Mouse (Mus musculus): ENCODE data around the gene Lum. TPM values are rescaled to one million over a fixed set of nuclear protein-coding genes. Genes with fewer than 3 reads are reported as not detected.

Lum gene
- 387 and 481 TPM in 2 replicates for polyA plus RNA-seq (2012; rRNA removed)

DNA sequence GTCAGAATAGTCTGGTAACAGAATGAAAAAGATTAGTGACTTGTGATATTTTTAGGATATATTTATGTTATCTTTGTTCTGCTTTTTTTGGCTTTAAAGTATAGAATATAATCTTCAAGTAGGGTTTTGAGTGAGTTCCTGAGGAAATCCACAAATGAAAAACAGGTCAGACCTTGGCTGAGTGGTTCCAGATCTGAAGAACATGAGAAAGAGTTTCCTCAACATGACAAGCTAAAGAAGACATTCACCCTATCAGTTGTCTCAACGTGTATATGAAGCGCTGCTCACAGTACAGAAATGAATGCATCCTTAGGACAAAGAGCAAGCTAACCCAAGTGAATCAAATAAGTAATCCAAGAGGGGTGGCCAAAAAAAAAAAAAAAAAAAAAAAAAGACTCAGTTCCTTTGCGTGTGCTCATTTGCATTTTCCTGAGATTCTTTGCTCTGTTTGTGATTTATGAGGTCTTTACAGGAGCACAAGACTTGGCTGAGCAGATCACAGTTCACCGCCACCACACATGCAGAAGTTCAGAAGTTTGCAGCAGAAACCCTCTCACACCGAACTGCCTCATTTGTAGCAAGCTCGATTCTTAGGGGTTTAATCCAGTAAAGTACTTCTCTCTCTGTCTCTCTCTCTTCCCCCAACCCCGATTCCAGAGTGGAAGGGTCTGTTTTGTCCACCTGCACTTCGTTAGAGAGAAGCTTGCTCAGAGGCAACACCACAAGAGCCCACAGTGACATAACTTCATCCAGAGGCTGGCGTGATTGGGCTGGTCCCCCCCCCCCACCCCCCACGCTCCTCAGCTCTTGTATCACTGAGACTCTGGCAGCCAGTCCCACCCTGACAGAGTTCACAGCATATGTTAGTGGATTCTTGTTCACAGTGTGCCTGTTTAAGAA lies at the start of gene Lum:
Gene Lum (plus strand): TSS at position 172 of the 900 bp plus-strand sequence.
- no peak for DNase-seq (ENCODE audit: low spot score)

DNA sequence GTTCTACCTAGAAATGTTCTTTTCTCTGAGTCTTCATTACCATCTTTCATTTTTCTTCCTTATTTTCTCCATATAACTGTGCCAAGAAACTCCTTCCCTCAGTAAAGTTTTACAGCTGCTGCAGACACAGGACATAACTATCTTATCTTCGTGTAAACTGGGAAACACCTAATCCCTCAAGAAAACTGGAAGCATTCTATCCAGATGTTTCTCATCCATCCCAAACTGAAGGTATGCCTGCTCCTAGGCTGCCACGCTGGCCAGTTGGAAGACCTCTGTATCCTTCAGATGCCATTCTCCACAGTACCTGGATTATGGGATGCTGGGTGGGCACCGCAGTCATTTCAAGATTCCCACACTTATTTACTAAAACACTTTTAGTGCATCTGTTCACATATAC lies 41.6 kb upstream of the Lum start:
- no peak for DNase-seq (ENCODE audit: low spot score)

DNA sequence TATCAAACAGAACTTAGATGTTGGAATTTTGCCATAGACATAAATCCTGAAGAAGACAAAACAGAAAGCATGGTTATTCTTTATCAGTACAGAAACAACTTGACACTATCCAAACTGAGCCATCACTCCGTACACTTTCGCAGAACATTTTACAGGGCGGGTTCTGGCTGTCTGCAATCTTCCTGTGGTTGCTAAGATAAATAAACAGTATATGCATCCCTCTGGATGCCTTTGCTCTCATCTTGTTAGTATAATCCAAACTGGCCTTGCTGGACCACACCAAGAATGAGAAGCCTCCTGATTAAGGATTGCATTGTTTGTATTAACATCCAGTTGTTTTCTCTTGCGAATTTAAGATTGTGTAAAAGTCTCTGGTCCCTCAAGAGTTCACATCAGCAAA lies 29.2 kb upstream of the Lum start:
- no peak for DNase-seq (ENCODE audit: low spot score)

DNA sequence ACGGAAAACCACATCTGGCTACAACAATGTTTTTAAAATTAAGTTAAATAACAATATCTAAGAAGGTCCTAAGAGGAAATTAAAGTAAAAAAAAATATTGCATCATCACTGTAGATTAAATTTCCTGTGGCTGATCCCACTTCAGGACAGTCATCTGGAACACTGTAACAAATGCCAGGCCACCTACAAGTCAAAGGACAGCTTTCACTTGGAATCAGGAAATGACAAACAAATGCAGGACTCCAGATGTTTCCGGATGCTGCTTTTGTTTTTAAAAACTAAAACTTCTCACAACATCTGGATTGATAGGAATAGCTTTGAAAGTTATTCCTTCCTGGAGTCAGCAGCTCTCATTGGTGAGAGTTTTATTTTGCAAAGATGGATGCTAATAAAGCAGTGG lies 28.0 kb upstream of the Lum start:
- no peak for DNase-seq (ENCODE audit: low spot score)

DNA sequence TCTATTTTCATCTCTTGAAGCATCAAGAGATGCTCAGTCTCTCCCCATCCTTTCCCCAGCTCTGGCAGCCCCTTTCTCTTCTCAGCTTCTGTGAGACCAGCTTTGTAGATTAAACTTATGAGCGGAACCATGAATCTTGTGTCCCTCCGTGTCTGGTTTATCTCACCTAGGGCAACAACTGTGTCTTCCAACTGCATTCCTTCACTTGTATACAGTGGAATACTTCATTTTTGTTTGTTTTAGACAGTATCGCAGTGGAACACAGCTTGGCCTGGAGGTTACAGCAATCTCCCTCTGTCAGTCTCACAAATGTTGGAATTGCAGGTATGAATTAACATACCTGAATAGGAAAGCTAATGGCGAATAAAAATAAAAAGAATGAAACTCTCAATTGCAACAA lies 26.7 kb upstream of the Lum start:
- DNase-seq (ENCODE audit: low spot score), result no peak

DNA sequence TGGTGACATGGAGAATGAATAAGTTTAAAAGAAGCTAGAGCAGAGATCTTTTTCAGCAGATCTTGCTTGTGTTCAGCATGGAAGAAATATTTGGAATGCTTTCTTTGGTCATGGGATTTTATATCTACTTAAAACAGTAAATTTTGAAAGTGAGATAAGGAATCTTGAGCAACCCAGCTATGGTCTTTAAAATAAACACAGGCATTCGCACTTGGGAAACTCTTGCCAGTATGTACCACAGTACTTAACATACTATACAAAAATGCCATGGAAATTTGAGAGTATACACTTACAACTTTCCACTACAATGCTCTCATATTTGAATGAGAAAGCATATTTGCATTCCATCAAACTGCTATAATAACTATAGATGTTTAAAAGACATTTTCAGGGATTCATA lies 17.2 kb upstream of the Lum start:
- no peak for DNase-seq (ENCODE audit: low spot score)

DNA sequence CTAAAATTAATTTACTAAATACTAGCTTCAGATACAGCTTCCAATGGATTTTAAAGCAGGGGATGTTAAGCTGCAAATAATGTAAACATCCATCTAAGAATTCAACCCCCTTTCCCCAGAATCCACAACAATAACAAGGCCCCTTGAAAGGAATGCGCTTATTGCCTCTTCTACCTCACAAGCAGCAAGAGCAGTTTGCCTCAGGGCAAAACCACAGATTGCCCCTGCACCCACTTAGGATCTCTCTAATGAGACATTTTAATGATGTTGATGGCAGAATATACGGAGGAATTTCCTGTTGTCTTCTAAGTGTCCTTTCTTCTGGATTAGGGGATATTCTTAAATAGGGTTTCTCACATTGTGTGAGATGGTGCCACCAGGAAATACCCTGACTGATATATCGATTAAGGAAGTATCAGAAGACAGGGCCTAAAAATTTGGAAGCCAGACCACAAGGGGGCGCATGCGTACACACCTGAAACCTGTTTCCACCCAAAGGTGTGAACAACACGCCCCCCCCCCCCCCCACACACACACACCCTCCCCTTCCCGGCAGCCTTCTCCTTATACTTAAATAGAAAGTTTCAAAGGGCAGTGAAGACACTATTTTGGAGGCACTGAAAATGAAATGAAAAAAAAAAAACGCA lies 2.7 kb downstream of the Lum start:
- DNase-seq (ENCODE audit: low spot score), result no peak

DNA sequence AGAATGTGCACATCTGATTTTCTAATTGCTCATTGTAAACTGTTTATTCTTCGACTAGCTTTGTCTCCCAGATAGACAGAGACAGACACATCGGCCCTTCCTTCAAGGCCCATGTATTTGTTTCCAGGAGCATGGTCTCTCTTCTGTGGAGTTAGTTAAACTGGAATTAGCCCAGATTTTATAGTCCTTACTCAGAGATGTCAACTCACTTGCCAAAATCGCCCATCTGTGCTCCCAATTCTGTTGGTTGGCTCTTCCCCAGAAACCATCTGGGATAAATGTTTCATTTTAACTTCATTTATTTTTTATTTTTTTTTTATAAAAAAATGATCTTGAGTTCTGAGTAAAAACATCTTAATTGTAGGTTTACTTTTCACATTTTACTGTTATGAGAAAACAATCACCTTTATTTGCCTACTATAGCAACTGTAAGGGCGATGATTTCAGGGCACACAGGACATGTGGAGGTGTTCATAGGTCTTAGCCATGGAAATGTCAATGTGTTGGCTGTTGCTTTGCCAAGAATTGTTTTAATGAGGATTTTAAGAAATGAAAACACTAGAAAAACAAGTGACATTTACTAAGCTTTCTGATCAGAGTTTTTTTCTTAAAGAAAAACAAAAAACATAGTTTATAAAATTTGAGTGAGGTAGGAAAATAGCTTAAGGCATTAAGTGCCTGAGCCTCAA lies 17.8 kb downstream of the Lum start:
- no peak for DNase-seq (ENCODE audit: low spot score)

DNA sequence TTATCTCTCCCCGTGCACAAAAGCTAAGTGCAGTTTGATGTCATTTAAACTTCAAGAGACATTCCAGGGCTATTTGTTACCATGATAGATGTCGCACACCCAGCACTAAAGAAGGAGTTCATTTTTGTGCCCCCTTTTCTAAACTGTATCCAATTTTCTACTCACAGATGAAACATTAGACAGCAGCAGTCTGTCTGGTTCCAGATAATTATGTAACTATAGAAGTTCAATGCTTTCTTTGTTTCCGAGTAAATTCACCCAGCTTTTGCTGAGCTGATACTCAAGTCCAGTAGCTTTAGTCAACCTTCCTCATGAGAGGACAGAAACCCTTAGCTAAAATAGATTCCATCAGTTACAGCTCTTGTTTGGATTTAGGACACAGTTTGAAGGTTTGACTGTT lies 19.2 kb downstream of the Lum start:
- DNase-seq (ENCODE audit: low spot score), result no peak

DNA sequence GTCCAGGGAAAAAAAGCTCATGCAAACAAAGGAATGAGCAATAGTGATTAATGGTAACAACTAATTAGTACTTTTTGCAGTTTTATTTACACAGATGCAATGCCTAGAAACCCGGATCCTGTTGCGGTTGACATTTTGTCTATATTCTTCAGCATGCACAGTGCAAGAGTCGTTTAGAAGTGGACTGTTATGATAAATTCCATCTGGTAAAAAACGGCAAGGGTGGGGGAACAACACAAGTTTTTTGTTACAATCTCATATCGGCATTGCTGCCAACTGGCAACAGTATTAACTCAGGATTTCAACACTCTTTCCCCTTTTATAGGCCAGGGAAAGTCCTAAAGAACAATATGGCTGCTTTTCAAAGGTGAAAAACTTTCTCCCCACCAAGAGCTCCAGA lies 22.2 kb downstream of the Lum start:
- DNase-seq (ENCODE audit: low spot score), result no peak

DNA sequence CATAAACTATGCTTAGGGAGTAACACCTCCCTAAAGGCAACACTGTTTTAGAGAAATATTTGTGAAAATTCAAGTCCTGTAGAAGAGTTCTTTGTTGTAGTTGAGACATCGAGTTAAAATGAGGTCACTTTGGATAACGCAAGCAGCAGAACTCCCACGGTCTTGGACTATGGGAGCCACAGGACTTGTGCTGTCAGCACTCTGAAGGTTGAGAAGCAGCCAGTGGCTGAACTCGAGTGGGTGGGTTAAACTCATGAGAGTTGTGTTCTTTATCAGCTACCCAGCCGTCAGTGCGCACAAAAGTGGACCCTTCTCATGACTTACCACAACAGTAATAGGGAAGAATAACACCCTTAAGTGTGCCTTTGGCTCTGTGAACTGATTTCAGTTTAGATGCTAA lies 24.6 kb downstream of the Lum start:
- no peak for DNase-seq (ENCODE audit: low spot score)

DNA sequence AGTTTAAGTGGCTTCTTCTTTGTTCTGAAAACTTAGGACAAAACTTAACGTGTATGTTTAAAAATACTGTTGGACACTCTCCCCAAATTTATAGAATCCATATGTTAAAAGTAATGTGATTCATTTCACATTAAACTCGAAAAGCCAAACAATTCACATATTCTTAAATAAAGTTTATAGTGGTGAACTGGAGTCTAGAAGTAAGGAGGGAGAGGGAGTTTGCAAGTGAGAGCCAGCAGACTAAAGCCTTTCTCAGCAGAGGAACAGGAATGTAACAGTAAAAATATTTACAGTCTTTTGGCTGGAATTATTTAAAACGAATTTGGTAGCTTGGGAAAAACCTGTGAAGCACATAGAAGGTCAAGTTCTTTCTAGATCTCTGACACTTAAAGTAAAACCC lies 26.1 kb downstream of the Lum start:
- no peak for DNase-seq (ENCODE audit: low spot score)

DNA sequence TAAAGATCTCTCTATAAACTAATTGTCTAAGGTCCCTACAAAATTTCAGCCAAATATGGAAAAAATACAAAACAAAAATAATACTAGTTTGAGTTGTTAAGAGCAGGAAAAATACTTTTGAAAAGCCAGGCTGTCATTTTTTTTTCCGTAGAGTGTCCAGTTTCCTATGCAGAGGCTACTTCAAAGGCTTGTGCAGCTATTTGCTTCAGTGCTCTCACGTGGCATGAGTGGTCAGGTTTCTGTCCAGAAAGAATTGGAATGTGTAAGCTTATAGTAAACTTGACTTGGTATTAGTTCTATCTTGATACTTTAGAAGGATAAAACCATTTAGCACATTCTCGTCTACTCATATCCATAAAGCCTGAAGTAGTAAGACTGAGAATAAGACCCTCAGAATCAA lies 26.8 kb downstream of the Lum start:
- DNase-seq (ENCODE audit: low spot score), result no peak

DNA sequence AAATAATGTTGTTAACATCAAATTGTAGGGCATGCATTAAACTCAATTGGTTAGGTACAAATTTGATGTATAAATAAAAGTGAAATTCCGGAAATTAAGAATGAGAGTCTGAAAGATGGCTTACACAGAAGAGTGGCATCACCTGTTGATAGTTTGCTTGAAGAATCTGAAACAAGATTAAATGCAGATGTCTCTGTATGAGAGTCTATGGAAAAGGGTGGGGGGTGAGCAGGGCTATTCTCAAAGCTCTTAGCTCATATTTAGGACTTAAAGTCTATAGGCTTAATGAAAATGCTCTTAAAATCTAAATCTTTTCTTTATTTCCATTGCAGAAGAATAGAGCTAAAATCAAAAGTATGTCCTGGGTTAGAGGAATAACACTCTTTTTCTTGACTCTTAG lies 30.8 kb downstream of the Lum start:
- DNase-seq (ENCODE audit: low spot score), result no peak

DNA sequence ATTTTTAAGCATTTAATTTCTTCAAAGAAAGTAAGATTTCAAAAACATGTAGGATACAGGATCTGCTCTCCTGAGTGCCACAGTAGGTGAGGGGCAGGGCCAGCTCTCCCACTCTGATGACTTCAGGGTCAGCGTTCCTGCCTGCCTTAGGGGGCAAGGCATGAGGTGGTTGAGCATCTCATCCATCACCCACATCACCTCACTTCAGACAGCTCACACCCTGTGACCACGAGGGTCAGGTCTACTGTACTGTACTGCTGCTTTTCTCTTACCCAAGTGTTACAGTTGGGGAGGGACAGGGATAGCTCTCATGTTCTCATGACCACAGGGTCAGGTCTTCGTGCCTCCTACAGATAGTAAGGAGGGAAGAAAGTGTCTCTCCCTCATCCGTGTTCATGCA lies 36.8 kb downstream of the Lum start:
- no peak for DNase-seq (ENCODE audit: low spot score)

DNA sequence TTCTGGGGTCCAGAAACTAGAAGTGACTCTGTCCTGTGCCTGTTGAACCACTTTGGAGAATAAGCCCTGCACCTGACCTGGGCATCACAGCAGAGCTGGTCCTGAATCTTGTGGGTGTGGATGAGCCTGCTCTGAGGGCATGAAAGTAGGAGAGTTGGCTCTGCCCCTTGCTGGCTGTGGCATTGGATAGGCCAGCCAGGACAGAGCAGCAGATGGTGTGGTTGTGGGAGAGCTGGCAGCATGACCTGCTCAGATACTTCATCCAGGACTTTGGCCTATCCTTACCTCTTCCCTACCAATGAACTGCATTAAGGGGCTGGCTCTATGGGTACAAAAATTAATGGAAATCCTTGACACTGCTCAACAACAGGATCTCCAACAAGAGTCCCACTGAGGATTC lies 38.3 kb downstream of the Lum start:
- DNase-seq (ENCODE audit: low spot score), result no peak

DNA sequence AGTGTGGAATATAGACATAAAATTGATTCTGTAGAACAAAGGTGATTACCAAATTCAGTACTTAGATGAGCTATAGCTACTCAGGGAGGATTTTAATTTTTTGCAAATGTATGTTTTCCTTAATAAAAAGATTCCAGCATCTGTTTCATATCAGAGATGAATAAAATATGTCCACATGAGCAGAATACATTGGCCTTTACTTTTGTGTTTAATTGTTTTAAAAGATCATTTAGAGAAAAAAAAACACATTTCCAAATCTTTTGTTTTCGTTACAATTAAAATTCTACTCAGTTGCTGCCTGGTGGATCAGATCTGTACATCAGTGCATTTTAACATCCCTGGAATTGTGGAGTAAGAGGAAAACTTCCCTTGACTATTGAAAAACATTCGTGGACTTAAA lies 41.7 kb downstream of the Lum start, which contains the start of gene Kera:
Gene Kera (plus strand): TSS at position 301 of the 400 bp plus-strand sequence.
- DNase-seq (ENCODE audit: low spot score), result no peak

Other genes with a start within 250 kb of the Lum start
- gene Dcn, start 85.5 kb upstream of the Lum start, polyA plus RNA-seq (2012; rRNA removed), result 3,510 and 3,693 TPM in 2 replicates
- 0.22 and 0.48 TPM in 2 replicates for gene Kera, start 41.8 kb downstream of the Lum start, polyA plus RNA-seq (2012; rRNA removed)
- gene Epyc, start 78.9 kb downstream of the Lum start, polyA plus RNA-seq (2012; rRNA removed), result 0.50 and 0.83 TPM in 2 replicates
- not detected in 2 replicates for gene Ccer1, start 127.9 kb downstream of the Lum start, polyA plus RNA-seq (2012; rRNA removed)
- not detected in 2 replicates for gene C030005K15Rik, start 161.6 kb downstream of the Lum start, polyA plus RNA-seq (2012; rRNA removed)